Mouse (Mus musculus): Measurements from ENCODE around the gene Rhbdf1.
A peak's percentile ranks its signal among the peaks of the same experiment; 100 is the strongest.

Gene Rhbdf1

DNA sequence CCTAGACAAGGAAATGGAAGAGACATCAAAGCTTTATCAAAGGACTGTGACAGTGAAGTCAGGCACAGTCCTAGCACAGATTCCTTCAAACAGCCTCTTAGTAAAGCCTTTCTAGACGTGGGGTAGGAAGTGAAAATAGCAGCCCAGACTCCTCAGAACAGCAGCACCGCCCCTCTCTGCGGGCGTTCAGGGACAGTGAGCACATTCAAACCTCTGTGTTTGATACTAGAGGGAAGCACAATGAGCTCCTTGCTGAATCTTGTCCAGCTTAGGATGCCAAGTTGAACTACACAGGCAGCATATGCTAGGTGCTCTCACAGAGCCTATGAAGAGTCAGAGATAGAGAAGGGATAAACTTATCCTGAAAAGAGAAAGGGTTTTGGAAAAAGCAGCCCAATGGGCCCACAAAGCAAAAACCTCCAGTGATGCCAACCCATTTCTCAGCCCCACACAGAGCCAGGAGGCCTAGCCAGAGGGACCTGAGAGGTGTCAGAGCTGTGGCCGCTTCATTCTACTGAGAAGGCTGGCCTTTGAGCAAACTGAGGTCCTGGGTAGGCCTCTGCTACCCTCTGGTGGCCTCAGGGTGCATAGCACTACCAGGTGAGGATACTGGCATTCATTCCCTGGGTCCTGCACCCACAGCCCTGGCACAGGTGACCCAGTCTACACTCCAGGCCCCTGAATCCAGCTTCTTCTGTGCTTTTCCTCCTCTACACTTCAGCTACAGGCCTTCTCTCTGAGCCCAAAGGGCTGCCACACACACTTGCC, 16.2 kb upstream of the Rhbdf1 start:
- DNase-seq (ENCODE audit: low spot score): peak; percentile 78

DNA sequence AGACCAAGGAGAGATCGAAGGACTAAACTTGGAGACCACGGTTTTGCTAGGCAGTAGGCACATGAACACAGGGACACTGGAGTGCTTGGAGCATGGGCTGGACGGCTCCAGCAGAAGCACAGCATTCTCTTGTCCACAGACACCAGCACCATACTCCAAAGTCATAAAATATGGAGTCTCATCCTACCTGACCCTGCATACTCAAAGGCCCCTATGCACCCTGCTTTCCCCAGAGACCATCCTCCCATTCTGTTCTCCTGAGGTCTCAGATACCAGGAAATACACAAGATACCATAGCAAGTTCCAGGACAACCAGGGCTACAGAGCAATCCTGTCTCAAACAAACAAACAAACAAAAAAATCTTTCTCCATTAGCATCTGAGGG, 15.3 kb upstream of the Rhbdf1 start:
- DNase-seq (ENCODE audit: low spot score): no peak

DNA sequence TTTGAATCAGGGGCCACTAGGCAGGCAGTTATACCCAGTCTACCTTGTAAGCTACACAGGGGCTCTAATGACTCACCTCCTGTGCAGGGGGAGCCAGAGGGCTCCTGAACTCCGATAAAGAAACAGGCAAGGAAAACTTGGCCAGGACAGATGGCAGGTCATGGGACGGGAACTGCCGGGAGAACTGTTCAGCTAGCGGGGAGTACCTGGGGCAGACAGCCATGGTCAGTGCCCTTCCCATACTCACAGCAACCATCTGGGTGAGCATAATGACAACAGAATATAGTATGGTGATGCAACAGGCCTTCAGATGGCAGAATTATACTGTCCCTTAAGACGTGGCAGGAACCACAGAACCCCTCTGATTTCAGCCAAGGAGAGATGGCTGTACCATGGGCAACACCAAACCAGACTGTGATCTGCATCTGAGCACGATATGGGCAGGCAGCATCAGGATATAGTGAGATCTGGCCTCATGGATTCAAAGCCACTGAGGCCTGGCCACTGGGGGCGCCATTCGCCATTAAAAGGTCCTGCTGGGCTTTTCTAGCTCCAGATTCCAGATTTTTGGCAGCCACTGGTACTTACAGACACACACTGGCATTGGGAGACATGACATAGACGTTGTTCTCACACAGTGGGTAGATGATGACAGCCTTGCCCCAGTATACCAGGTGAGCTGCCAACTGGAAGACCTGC, 14.8 kb upstream of the Rhbdf1 start:
- peak; percentile 73 for DNase-seq (ENCODE audit: low spot score)

DNA sequence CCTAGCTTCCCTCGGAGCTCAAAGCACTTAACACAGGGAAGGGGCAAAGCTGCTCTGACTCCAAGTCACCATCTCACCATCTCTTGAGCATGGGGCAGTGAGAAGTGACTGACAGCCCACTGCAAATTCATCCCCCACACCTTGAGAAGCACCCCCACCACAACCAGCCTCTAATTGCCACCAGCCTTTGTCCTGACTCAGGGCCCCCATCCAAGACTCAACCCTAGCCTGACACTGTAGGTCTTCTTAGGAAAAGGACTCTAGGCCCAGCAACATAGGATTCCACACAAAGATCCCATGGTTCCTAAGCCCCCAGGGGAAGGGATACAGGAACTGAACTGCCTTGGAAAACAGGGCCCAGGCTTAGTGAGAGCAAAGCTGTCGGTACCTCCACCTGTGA, 14.0 kb upstream of the Rhbdf1 start:
- DNase-seq (ENCODE audit: low spot score): no peak

DNA sequence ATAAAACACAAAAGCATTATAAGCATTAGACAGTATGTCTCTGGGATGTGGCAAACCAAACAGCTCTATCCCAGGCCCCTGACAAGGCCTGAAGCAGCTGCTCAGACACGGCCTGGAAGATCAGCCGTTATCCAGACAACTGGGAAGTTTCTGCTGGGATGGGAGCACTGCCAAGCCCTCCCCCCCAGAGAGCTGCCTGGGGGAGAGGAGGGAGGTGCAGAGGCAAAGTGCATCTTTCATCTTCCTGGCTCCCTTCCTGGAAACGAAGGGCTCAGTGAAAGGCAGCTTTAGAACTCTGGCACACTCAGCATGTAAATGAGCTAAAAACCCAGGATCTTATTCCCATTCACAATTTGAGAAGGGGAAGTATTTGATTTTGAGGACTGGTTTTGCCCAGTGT, 13.5 kb upstream of the Rhbdf1 start:
- DNase-seq (ENCODE audit: low spot score): no peak

DNA sequence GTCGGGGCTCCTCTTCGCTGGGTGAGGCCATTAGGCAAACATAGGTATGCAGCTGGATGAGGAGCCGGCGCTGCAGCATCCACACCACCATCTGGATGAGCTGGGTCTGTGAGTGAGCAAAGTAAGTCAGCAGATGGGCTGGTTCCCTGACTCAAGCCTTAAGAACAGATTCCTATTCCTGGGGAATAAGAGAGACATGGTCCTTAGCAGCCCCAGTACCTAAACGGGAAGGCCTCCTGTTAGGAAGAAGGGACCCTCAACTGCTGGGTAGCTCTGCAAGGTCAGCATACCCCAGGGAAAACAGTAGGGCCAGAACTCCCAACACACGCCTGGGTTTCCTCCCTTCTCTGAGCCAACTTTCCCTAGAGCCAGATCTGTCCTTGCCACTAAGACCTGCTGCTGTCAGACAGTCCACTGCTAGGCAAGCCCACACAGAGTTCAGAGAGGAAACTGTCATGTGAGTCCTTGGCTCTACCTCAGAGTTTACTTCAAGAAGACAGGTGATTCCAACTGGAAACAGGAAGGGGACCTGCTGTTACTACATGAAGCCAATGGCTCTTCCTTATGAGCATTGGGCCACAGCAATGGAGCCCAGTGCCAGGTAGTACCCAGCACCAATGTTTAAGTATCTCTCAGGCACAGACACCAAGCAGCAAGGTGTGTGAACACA, 12.9 kb upstream of the Rhbdf1 start:
- no peak for DNase-seq (ENCODE audit: low spot score)

DNA sequence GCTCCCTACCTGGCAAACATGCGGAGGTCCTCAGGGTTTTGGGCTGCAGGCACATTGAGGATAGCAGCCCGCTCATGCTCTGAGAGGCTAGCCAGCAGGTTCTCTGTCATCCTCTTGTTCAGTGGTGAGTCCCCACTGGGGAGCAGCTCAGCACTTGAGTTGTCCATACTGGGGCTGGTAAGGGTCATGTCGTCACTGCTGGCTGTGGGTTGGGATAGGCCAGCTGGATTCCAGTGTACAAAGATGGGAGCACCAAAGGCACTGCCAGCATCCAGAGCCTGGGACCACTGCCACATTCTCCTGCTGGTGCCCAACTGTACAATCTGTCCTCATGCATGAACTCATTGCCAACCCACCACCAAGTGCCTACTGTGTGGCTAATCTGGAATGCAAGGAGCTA, 11.8 kb upstream of the Rhbdf1 start:
- no peak for DNase-seq (ENCODE audit: low spot score)

DNA sequence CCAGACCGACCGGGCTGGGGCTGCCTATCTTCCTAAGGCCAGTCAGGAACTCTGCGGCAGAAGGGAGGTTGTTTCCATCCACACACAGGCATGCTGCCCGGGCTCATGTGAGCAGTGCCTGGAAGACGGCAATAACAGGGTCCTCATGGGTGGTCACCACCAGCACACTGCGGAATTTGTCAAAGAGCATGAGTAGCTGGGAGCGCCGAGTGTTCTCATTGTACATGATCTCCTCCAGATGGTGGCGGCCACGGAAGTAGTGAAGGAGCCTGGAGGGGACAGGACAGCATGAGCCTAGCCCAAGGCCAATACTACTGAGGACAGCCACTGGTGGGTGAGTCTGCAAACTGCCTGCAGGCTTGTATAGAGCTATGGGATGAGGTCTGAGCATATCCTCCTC, 10.7 kb upstream of the Rhbdf1 start:
- no peak for DNase-seq (ENCODE audit: low spot score)

DNA sequence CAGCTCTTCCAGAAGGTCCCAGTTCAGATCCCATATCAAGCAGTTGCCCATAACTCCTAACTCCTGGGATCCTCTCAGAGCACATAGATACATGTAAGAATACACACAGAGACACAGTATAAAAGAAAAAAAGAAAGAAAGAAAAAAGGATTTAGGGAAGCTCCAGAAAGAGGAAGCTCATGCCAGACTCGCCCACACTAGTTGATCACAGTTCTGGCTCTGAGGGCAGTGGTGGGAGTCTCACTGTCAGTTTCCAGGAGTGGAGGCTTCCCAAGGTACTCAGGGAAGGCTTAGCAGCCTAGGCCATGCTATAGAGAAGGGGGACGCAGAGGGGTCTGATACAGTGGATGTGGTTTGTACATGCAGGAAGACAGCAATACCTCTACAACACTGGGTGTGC, 9.0 kb upstream of the Rhbdf1 start:
- no peak for DNase-seq (ENCODE audit: low spot score)

DNA sequence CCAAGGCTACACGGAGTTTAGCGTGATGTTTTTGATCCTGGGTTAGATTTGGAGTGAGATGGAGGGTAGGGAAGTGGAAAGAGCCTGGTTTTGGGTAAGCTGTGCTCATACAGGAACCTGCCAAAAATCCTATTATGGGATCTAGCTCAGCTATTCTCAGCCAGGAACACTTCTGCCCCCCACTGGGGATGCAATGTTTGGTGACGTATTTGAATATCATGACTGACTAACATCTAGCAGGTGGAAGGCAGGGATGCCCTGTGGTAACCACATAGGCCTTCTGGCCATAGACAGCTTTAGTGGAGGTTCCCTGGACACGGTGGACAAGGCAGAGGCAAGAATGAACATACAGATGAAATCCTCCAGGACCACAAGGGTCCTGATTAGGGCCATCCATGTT, 8.1 kb upstream of the Rhbdf1 start:
- no peak for DNase-seq (ENCODE audit: low spot score)

DNA sequence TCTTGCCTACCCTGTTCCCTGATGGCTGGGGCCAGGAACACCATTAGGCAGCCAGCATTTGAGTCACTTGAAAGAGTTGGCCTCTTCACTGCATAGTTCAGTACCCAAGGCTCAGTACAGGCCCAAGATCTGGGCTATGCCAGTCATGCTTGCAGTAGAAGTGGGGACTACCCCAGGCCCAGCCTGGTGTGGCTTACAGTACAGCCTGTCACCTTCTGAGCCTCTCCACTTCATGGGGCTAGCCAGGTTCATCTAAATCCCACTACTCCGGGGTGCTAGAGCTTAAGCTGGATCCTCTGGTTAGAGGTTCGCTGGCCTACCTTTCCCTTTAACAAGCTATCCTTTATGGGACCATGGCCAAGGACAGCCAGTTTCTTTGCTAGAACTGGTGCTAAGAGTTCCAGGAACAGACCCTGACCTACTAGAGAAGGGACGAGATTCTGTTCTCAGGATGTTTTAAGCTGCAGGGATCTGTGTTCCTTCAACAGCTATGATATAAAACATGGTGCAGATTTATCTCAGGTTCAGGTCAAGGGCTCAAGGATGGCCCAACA, 6.3 kb upstream of the Rhbdf1 start:
- DNase-seq (ENCODE audit: low spot score): no peak

DNA sequence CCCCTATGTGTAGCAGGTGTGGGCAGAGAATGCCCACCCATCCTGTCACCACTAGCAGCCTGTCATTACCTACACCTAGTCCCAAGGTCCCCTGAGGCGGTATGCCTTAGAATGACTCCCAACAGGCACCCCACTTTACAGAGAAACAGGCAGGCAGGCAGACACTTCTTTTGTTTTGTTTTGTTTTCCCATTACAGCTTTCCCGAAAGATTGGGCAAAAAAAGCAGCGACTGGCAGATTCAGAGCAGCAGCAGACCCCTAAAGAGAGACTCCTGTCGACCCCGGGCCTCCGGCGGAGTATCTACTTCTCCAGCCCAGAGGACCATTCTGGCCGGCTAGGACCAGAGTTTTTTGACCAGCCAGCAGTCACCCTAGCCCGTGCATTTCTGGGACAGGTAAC, 5.5 kb upstream of the Rhbdf1 start:
- no peak for DNase-seq (ENCODE audit: low spot score)

DNA sequence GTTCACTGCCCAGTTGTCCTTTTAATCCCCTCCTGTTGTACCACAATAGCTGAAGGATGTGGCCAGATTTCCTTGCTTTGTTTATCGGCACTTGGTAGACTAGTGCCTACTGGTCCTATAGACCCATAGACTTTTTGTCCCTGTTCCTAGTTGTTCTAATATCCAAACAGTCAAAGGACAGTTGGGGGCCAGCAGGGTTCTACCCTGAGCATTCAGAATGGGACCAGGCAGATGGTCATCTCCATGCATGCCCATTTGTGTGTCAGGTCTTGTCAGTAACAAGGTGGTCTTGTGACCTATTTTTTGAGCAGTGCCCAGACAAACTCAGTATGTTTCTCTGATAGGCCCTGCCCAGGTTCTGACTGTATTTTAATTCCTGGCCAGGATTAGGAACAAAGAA, 4.9 kb upstream of the Rhbdf1 start:
- DNase-seq (ENCODE audit: low spot score): no peak

DNA sequence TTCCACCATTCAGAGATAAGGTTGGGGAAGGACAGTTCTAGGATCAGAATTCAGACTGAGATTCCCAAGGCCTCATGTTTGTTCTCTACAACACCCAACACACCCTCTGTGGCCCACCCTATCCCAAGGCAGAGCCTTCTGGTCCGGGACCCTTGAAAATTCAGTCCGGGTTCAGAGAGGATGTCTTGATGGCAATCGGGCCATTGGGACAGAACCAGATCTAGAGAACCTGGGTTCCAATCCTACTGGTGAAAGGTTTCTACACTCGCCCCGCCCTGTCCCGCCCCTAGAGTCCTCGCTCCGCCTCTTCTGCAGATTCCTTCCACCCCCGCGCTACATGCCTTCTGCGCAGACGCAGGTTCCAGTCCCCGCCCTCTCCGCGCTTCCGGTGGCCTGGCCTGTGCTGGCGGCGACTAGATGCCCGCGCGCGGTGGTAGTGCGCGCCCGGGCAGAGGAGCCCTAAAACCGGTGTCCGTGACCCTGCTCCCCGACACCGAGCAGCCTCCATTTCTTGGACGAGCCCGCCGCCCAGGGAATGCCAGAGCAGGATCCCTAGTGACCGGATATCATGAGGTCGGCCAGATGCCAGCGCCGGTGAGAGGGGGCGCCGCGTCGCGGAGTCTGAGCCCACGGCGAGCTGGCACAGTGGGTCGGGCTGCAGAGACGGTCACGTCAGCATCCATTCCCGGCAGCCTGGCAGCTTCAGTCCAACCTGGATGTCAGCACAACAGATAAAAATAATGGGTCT, 4.2 kb upstream of the Rhbdf1 start, which contains the start of gene Mpg:
TSS of gene Mpg (plus strand) at position 382 of the 748 bp plus-strand sequence.
- peak; percentile 91 for DNase-seq (ENCODE audit: low spot score)

DNA sequence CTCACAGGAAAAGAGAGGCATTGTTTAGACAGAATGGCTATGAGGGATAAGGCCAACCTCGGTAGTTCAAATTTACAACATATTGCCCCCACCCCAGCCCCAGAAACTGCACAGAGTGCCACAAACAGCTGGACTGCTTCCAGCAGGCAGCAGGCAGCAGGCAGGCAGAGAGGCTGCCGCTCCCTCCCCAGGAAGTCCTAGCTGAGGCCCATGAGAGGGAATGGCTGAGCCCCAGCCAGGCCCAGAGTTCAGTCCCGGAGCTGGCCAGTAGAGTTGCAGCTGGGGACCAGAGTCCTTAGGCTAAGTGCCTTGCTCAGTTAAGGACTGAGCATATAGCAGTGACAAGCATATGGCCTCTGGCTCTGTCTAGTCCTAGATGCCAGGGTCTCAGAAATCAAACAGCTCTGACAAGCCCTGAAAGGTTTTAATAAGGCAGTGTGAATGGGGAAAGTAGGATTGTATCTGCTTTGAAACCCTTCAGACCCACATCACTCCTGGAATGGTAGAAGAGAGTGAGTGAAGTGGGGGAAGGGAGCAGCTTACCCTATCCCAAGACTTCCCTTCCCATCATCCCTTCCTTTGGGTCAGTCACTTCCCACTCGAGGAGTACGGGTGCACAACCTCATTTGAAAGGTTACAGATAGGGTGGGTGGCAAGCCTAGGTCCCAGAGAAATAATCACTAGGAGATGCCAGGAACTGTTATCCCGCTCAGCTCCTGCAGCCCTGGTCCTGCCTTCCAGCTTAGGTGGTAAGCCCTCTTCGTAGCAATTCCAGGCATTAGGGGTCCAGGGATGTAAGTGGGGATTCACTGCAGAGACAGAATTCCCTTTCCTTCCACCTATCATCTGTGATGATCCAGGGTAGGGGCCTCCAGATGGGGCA, 3.4 kb upstream of the Rhbdf1 start:
- peak; percentile 20 for DNase-seq (ENCODE audit: low spot score)

DNA sequence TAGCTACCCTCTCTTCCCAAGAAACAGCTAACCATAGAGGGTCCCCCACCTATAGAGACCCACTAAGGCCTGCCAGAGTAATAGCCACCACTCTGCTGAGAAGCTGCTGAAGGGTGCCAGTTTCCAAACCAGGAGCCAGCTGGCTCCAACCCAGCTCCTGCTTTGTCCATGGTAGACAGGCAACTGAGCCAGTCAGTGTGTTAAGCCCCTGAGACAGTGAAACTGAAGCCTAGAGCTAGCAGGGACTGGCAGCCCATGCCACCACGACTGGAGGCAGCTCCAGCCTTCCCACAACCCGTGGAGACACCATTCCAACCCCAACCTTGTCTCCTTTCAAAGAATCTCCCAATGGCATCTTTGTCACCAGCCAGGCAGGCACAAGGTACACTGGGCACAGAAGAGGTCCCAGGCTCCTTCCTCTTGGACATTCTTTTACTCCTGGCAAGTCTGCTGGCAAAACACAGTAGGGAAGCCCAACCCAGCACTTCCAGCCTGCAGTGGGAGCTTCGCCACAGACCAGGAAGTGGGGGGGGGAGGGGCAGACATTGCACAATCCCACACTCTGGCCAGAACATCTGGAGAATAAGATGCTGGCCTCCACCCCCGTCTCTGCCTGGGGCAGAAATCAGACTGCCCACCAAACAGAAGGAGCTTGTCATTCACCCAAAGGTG, 2.5 kb upstream of the Rhbdf1 start:
- peak; percentile 67 for DNase-seq (ENCODE audit: low spot score)

DNA sequence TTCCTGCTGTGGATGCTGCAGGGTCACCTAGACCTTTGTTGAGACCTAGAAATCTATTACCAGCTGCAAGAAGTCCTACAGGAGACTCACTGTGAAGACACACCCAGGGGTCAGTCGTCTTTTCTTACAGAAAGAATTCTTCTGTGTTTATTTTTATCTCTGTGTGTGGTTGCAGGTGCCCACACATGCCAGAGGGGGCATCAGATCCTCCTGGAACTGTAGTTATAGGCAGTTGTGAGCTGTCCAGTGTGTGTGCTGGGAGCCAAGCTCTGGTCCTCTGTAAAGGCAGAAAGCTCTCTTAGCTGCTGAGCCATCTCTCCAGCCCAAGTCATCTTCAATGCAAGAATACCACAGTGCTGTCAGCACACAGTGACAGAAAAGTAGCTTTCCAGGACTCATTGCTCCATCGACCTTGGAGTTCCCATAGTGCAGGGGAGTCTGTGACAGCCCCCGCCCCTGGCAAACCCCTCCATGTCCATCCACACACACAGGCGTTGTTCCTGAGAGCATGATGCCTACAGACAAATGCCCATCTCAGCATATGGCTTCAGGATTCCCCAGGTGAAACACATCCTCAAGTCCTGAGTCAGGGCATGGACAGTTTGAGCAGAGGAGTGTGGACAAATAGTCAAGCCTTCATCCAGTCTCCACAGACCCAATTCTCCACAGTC, 1.3 kb upstream of the Rhbdf1 start:
- DNase-seq (ENCODE audit: low spot score): peak; percentile 9

DNA sequence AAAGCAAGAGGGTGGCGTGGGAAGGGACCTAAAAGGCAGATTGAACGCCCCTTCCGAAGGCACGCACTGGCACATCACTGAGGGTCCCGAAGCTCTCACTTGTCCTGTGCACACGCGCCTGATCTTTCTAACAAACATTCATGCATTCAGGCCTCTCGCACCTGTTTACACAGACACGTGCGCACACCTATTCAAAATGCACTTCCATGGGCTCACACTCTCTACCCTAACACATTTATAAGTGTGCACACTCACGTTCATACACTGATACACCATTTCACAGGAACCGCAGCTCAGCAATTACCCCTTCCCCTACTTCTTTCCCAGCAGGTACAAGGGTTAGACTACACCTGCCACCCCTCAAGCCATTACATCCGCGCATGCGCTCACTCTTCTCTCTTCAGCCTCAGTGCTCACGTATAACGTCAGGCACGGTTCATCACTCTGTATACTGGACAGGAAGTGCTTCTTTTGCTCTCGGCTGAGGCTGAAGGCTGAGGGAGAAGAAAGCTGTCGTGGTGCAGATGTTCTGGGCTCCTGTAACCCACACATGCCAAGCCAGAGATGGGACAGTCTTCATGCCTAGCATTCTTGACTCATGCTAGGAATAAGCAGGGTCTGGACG, 582 bp upstream of the Rhbdf1 start:
- peak; percentile 31 for DNase-seq (ENCODE audit: low spot score)

DNA sequence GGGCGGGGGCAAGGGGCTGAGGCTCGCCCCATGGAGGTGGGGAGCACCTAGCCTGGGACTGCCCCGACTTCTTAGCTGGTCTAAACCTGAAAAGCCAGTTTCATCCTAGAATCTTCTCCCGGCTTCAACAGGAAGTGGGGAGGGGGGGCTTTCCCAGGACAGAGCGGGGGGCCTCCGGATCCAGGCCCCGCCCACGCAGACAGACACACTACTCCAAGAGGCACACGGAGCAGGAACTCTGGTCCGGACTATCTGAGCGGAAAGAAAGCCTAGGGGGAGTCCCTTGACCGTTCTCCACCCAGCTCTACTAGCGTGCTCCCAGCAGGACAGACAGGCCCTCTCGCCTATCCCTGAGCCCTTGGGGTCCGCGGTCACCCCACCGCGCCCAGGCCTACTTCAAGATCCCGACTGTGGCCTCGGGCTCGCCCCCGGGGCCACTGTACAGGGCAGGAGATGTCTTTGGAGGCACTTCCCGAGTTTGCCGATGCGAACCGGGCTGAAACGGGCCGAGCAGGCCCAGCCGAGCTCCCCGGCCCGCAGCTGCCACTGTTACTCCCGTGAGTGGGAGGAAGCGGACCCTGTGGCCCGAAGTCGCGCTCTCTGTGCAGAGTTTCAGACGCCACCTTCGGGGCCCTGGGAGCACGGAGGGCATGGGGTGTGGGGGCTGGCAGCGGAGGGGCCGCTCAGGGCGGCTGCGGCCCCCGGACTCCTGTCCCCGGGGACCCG, 712 bp downstream of the Rhbdf1 start:
- peak; percentile 84 for DNase-seq (ENCODE audit: low spot score)
